ENCODE assay signal across 14 mouse cellular contexts in genomic region chr5:101858891-101859436, GRCm38 (mm10).
"Had no signal": no experiment of that assay in that cellular context is flagged by ENCODE, and none has a peak within 500 bp of the region (broad histone marks: within the 10 kb centered on the region; RNA-seq: fewer than 3 reads in every experiment).

No protein-coding gene starts in this region.

- ATAC-seq: intestine, embryonic 15.5 days; liver, embryonic 12.5 days had no signal

- H3K4me1 ChIP-seq: intestine, embryonic 15.5 days; limb, embryonic 12.5 days; liver, embryonic 12.5 days; midbrain, embryonic 10.5 days; neural tube, embryonic 15.5 days had no signal

- H3K9me3 ChIP-seq: intestine, embryonic 15.5 days; limb, embryonic 12.5 days; liver, embryonic 12.5 days; midbrain, embryonic 10.5 days; neural tube, embryonic 15.5 days had no signal

- DNase-seq: layer of hippocampus, postnatal 36 days; lung, embryonic 14.5 days; lung, postnatal 10 days; lung, postnatal 4 days; midbrain, embryonic 14.5 days; right cerebral cortex, adult 18-20 months; right cerebral cortex, postnatal 25 days; thymus, postnatal 36 days had no signal

- H3K9ac ChIP-seq: intestine, embryonic 15.5 days; limb, embryonic 12.5 days; liver, embryonic 12.5 days; lung, embryonic 14.5 days; neural tube, embryonic 15.5 days had no signal

- H3K27me3 ChIP-seq: intestine, embryonic 15.5 days; limb, embryonic 12.5 days; liver, embryonic 12.5 days; neural tube, embryonic 15.5 days had no signal

- H3K27ac ChIP-seq: intestine, embryonic 15.5 days; limb, embryonic 12.5 days; liver, embryonic 12.5 days; midbrain, embryonic 10.5 days; neural tube, embryonic 15.5 days had no signal

- H3K4me3 ChIP-seq: intestine, embryonic 15.5 days; limb, embryonic 12.5 days; liver, embryonic 12.5 days; midbrain, embryonic 10.5 days; myocyte; neural tube, embryonic 15.5 days had no signal

- H3K4me2 ChIP-seq: intestine, embryonic 15.5 days; limb, embryonic 12.5 days; liver, embryonic 12.5 days; lung, embryonic 14.5 days; neural tube, embryonic 15.5 days had no signal
